Mouse (Mus musculus) MEL (cell line): ENCODE results near the gene Asb4. TPM values are rescaled to one million over a fixed set of nuclear protein-coding genes. Genes with fewer than 3 reads are reported as not detected.

Experiments used
- DNase-seq: peaks from one replicate; pipeline ENCODE4 v3.0.0; 2011; ENCODE audit warnings: low read depth, low spot score
- H3K27ac ChIP-seq: 2 replicates; pipeline ENCODE4 v1.5.1; 2012; ENCODE audit warnings: low read depth, mild to moderate bottlenecking, control low read depth, low read length, moderate library complexity; ENCODE audit not compliant: control insufficient read depth
- H3K27me3 ChIP-seq, 2 experiments: fragments of 150-350 bp in 1 of 2; sonication (generic) in 1 of 2; 2 replicates each; pipeline ENCODE4 v1.6.1; 2012; ENCODE audit warnings: low read length in 2 of 2, mild to moderate bottlenecking in 2 of 2, improper control_type of control experiment in 1 of 2, moderate library complexity in 1 of 2; ENCODE audit not compliant: insufficient read depth in 2 of 2, control insufficient read depth in 1 of 2
- H3K36me3 ChIP-seq, 2 experiments: 2 replicates each; pipeline ENCODE4 v1.6.1; 2012 to 2014; ENCODE audit warnings: low read length in 2 of 2, improper control_type of control experiment in 1 of 2, inconsistent platforms in 1 of 2, mild to moderate bottlenecking in 1 of 2; ENCODE audit not compliant: insufficient read depth in 2 of 2, control insufficient read depth in 1 of 2
- H3K4me1 ChIP-seq, 2 experiments: fragments of 150-350 bp in 1 of 2; sonication (generic) in 1 of 2; 2 replicates each; pipeline ENCODE4 v1.6.1; 2012; ENCODE audit warnings: low read length in 2 of 2, improper control_type of control experiment in 1 of 2, mild to moderate bottlenecking in 1 of 2; ENCODE audit not compliant: insufficient read depth in 2 of 2, control insufficient read depth in 1 of 2
- H3K4me3 ChIP-seq, 2 experiments: fragments of 150-350 bp in 1 of 2; sonication (generic) in 1 of 2; 2 replicates each; pipeline ENCODE4 v1.5.1; 2012; ENCODE audit warnings: low read depth in 2 of 2, low read length in 2 of 2, mild to moderate bottlenecking in 2 of 2, moderate library complexity in 2 of 2, control low read depth in 1 of 2, improper control_type of control experiment in 1 of 2; ENCODE audit not compliant: control insufficient read depth in 1 of 2, insufficient read depth in 1 of 2
- H3K79me2 ChIP-seq: 2 replicates; pipeline ENCODE4 v1.6.1; 2012; ENCODE audit warnings: mild to moderate bottlenecking, low read length, moderate library complexity; ENCODE audit not compliant: control insufficient read depth, poor library complexity, insufficient read depth
- H3K9ac ChIP-seq: 2 replicates; pipeline ENCODE4 v1.6.1; 2012; ENCODE audit warnings: low read depth, mild to moderate bottlenecking, control low read depth, low read length, moderate library complexity; ENCODE audit not compliant: control insufficient read depth, poor library complexity, severe bottlenecking
- H3K9me3 ChIP-seq: fragments of 150-350 bp; sonication (generic); replicated peaks from 2 replicates; pipeline ENCODE4 v1.6.1; 2012; ENCODE audit warnings: mild to moderate bottlenecking, low read length, improper control_type of control experiment, moderate library complexity; ENCODE audit not compliant: insufficient read depth
- CHD2 ChIP-seq: IDR thresholded peaks from 2 replicates; pipeline ENCODE4 v1.6.1; 2011; ENCODE audit warnings: low read length, improper control_type of control experiment
- CTCF ChIP-seq, 3 experiments: IDR thresholded peaks in 2 of 3; conservative IDR thresholded peaks in 1 of 3; 2 replicates each; pipeline ENCODE4 v1.5.1; 2011 to 2012; ENCODE audit warnings: low read length in 3 of 3, low read depth in 2 of 3, mild to moderate bottlenecking in 2 of 3, improper control_type of control experiment in 1 of 3, inconsistent platforms in 1 of 3, mixed read lengths in 1 of 3, moderate library complexity in 1 of 3; ENCODE audit not compliant: control insufficient read depth in 1 of 3, insufficient read depth in 1 of 3, poor library complexity in 1 of 3, severe bottlenecking in 1 of 3
- MAZ ChIP-seq: IDR thresholded peaks from 2 replicates; pipeline ENCODE4 v1.6.1; 2012; ENCODE audit warnings: low read depth, mild to moderate bottlenecking, inconsistent platforms, low read length, improper control_type of control experiment
- MYC ChIP-seq: IDR thresholded peaks from 2 replicates; pipeline ENCODE4 v1.6.1; 2011; ENCODE audit warnings: low read depth, mild to moderate bottlenecking, low read length, improper control_type of control experiment, moderate library complexity
- SMC3 ChIP-seq: IDR thresholded peaks from 2 replicates; pipeline ENCODE4 v1.6.1; 2011; ENCODE audit warnings: low read depth, low read length, improper control_type of control experiment
- TAL1 ChIP-seq: IDR thresholded peaks from 2 replicates; pipeline ENCODE4 v1.6.1; 2012; ENCODE audit warnings: mild to moderate bottlenecking, inconsistent platforms, low read length, moderate library complexity, mixed read lengths
- TCF12 ChIP-seq: IDR thresholded peaks from 2 replicates; pipeline ENCODE4 v1.6.1; 2014; ENCODE audit warnings: low read depth, mild to moderate bottlenecking, inconsistent platforms, low read length, improper control_type of control experiment, moderate library complexity
- ZMIZ1 ChIP-seq: IDR thresholded peaks from 2 replicates; pipeline ENCODE4 v1.6.1; 2012; ENCODE audit warnings: low read depth, mild to moderate bottlenecking, inconsistent platforms, low read length, improper control_type of control experiment, moderate library complexity
- ZNF384 ChIP-seq: IDR thresholded peaks from 2 replicates; pipeline ENCODE4 v1.6.1; 2012; ENCODE audit warnings: low read depth, mild to moderate bottlenecking, inconsistent platforms, low read length, improper control_type of control experiment
- polyA plus RNA-seq, 2 experiments: library from polyadenylated mRNA; stranded (reverse) in 1 of 2; unstranded in 1 of 2; fragments of >175 nt in 1 of 2; fragments of >200 nt in 1 of 2; gene quantifications; 2 replicates each; pipeline versions ENCODE4 v1.2.1 to v1.2.4; 2012; ENCODE audit warnings: low replicate concordance in 2 of 2, low read depth in 1 of 2; ENCODE audit not compliant: insufficient read length in 2 of 2, insufficient read depth in 1 of 2, missing spikeins in 1 of 2
- total RNA-seq: library from RNA; depleted of rRNA; stranded (reverse); fragments of 300-350 nt; gene quantifications from 2 replicates; pipeline ENCODE4 v1.2.3, GENCODE M21; 2012; rRNA removed

Asb4 gene
- total and polyA plus RNA-seq, 3 experiments = not detected

DNA sequence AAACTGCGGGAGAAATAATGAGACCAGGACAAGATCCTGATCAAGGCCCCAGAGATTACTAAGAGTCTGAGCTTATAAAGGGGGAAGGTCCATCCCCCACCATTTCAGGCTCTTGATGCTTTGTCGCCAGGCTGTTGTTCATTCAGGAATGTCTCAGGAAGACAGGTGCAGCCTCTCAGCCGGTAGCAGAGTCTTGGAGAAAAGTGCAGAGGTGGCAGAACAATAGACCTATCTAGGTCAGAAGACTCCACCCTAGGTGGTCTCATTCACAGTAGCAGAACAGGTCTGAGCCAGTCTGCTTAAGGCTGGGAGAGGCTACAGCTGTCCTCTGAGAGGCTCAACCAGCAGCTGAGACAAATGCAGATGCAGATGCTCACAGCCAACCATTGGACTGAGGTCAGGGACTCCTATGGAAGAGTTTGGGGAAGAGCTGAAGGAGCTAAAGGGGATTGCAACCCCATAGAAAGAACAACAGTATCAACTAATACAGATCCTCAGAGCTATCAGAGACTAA lies 99.1 kb downstream of the Asb4 start:
- TF ChIP-seq CTCF (IDR thresholded peaks at IDR 0.05 in 2 of 3, conservative IDR thresholded peaks at IDR 0.05 in 1 of 3; ENCODE audit: control insufficient read depth in 1 of 3, insufficient read depth in 1 of 3, low read depth in 2 of 3, low read length in 3 of 3, poor library complexity in 1 of 3, severe bottlenecking in 1 of 3) = no peak
- no peak for TF ChIP-seq ZNF384
- no peak for TF ChIP-seq MAZ
- no peak for TF ChIP-seq ZMIZ1
- no peak for TF ChIP-seq SMC3
- no peak for TF ChIP-seq TAL1
- no peak for TF ChIP-seq CHD2
- TF ChIP-seq MYC = no peak
- TF ChIP-seq TCF12 = no peak
- Histone ChIP-seq H3K27me3 (no peaks in the 10 kb centered on the region), H3K9me3 (no peaks in the 10 kb centered on the region), H3K27ac (no peak overlapping the region), H3K4me3 (no peak overlapping the region), H3K9ac (no peak overlapping the region), H3K4me1 (no peaks in the 10 kb centered on the region), H3K36me3 (no peaks in the 10 kb centered on the region), H3K79me2 (no peaks in the 10 kb centered on the region)
- DNase-seq = no peak

Other genes starting within 250 kb of the Asb4 start
- not detected in 2 replicates for gene Pon1, start 189.4 kb upstream of the Asb4 start, total RNA-seq
- gene Pon1, start 189.4 kb upstream of the Asb4 start, polyA plus RNA-seq = not detected
- 2.9 and 3.1 TPM in 2 replicates for gene Pon3, start 127.1 kb upstream of the Asb4 start, total RNA-seq
- gene Pon3, start 127.1 kb upstream of the Asb4 start, polyA plus RNA-seq = 1 to 10 TPM in 1 of 2 experiments, not detected in 1; 5.9 TPM
- gene Pon2, start 84.9 kb upstream of the Asb4 start, total RNA-seq = 9.6 and 14.4 TPM in 2 replicates
- 10 to 100 TPM in 1 of 2 experiments, not detected in 1; 21.2 TPM for gene Pon2, start 84.9 kb upstream of the Asb4 start, polyA plus RNA-seq
- gene Pdk4, start 112.9 kb downstream of the Asb4 start, total RNA-seq = not detected in 2 replicates
- not detected for gene Pdk4, start 112.9 kb downstream of the Asb4 start, polyA plus RNA-seq